Mouse (Mus musculus) large intestine, adult 2 months (tissue): ENCODE data around the gene Col15a1. TPM values are rescaled to one million over a fixed set of nuclear protein-coding genes. Genes with fewer than 3 reads are reported as not detected.

Experiments
- DNase-seq: peaks from one replicate; pipeline ENCODE4 v3.0.0-alpha.2; 2012; ENCODE audit warnings: low read depth, low spot score
- WGBS: fragments of 180-500 bp; shearing (Covaris S2); methylation state at CpG from one replicate; pipeline ENCODE4 v1.1.7; 2018; 5-methylcytosine and 5-hydroxymethylcytosine counted together
- polyA plus RNA-seq: library from polyadenylated mRNA; depleted of rRNA; stranded (reverse); fragments of >200 nt; gene quantifications from 2 replicates; pipeline ENCODE4 v1.2.3, GENCODE M21; 2012; rRNA removed

Gene Col15a1
- 23.3 and 30.1 TPM in 2 replicates for polyA plus RNA-seq

DNA sequence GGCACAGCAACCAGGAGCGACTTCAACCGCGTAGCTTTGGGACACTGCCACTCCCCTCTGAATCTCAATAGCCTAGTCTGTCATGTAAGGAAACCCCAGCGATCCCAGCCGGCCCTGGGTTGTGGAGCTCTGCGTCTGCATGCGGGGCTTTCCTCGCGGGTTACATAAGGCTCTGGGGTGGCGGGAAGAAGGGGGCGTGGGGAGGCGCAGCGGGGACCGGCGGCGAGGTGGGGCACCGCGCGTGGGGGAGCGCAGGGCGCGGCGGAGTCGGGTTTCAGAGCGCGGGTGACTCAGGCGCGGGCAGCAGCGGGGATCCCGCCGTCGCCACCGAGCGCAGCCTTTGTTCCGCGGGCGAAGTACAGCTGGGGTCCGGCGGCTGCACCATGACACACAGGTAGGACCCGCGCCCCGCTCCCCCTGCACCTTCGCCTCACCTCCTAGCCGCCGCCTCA lies at the start of gene Col15a1:
Col15a1 (plus strand) TSS at position 193 of the 452 bp plus-strand sequence.
- 2% methylated on average over 35 of the region's 45 CpGs for WGBS

DNA sequence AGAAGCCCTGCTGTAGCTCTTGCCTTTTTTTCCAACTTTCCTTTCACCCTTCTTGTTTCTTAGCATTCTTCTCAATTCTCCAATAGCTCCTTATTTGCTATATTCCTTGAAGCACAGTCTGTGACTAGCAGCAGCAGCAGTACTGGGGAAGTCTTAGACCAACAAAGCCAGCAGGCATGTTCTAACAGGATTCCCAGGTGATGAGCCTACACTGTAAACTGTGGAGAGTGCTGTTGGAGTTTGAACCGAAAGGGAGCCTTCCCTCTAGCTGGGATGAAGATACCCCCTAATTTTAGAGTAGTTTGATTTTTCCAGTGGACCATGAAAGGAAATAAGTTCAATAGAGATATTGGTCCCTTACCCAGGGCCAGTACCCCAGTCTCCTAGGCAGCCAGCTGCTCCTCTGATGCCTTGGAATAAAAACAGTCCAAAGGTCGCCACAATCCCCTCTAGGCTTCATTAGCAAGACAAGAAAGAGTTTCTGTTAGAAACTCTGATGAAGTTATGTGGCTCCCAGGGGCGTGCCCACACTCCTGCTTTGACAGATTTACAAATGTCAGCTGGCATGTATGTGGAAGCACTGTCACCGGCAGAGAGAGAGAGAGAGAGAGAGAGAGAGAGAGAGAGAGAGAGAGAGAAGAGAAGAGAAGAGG lies 46.7 kb upstream of the Col15a1 start:
- DNase-seq = no peak
- WGBS = 15% methylated on average over 4 of the region's 4 CpGs

More for the DNA sequence above, at the start of gene Col15a1:
- no peak for DNase-seq

DNA sequence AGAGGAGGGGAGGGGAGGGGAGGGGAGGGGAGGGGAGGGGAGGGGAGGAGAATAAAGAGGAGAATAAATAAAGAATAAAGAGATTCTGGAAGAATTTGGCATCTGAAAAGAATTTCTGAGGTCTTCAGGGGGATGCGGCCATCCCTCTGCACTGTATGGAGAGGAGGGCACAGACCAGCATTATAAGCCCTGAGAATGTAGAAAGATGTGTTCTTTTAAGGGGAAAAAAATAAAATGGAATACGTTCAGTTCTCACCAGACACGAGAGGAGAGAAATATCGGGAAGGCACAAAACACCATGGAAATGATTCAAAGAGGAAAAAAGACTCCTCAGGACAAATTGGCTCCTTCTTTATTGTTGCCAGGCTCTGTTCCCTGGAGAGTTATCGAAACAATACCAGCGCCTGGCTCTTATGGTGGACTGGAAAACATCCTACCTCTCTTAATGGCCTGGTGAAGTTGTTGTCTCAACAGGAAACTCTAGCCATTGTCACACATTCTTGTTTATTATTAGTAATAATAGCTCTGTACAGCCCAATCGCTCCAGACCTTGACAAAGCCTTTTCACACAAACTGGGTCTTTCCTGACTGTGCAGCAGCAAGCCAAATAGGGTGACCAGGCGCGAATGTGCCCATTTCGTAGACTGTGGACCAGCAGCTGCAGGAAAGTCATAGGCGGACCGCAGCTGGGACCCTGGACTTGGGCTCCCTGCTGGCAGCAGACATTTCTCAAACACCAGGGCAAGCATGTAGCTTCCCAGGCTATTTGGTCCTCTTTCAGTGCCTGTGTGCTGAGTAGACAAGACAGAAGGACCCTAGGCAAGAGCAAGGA lies 46.0 kb upstream of the Col15a1 start:
- DNase-seq = no peak
- WGBS = 74% methylated on average over 12 of the region's 12 CpGs

DNA sequence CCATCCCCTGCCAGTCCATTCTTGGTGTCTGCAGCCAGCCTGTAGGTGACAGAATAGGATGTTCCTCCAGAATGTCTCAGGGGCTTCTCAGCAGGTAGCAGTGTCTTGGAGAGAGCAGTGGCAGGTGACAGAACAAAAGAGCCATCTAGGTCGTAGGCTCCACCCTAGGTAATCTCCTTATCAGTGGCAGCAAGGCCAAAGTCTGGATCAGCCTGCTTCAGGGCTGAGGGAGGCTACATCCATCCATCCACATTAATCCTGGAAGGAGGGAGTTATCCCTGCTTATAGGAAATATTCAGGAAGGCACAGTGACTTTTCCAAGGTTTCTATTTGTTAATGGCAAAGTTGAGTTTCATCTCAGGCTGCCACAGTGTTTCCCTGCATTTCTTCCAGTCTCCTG lies 35.6 kb upstream of the Col15a1 start:
- WGBS = 22% methylated on average over 1 of the region's 1 CpGs

DNA sequence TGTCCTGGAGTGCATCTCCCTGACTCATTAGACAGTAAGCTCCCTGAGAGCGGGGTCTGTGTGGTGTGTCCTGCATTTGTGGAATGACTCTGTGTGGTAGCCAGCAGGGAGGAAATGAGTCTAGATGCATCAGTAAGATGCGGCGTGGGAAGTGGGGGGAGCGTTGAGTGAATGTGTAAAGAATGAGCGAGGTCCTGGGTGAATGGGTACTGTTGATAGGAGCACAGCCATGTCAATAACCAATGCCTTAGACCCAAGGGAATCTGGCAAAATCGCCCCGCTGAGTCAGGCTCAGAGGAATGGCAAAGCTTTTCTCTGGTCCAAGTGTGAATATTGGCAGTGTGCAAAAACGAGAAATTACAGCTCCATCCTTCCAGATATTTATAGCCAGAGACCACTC lies 30.9 kb upstream of the Col15a1 start:
- DNase-seq = no peak
- WGBS = 70% methylated on average over 8 of the region's 8 CpGs

More for the DNA sequence above, 35.6 kb upstream of the Col15a1 start:
- no peak for DNase-seq

DNA sequence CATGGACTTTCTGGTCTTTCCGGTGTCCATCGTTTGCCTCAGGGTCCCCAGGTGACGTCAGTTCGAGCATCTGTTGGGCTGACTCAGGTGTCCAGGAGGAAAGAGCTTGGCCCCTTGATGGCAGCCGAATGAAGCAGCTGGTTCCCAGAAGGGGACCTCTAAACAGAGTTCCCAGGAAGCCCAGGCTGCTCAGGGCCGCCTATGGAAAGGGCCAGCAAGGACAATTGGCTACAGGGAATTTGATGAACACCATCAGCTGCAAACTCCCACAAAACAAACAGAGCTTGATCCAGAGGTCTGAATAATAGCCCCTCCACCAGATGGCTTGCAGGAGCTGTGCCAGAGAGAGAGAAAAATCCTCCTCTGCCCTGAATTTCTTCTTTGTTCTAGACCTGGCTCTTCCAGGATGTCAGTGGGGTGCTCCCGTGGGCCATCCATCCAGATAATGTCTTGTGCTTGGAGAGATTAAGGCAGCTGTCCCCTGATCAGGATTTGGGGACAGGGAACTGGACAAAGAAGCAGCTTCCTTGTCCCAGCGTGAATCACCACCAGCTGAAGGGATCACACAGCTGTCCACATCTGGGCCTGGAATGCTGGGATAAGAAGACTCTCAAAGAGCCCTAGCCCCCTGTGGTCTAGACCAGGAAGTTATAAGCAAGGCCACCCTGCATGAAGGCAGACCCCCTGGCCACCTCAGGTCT lies 29.6 kb upstream of the Col15a1 start:
- WGBS = 56% methylated on average over 8 of the region's 8 CpGs
- no peak for DNase-seq

DNA sequence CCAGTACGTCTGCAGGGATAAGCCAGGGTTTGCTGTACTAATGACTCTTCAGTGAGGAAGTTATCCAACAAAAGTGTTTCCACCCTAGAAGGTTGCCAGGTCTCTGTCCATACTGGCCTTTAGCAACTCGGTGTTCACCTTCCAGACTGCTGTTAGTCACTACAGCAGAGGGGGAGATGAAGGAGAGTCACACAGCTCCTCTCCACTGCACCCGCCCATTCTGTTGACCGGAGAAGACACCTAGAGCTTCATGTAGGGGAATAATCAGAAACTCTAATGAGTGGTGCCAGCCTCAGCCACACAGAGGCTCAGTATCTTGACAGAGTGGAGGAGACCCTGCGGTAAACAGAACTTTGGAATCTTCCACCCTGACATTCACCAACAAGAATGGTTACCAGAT lies 28.4 kb upstream of the Col15a1 start:
- no peak for DNase-seq
- 61% methylated on average over 5 of the region's 5 CpGs for WGBS

DNA sequence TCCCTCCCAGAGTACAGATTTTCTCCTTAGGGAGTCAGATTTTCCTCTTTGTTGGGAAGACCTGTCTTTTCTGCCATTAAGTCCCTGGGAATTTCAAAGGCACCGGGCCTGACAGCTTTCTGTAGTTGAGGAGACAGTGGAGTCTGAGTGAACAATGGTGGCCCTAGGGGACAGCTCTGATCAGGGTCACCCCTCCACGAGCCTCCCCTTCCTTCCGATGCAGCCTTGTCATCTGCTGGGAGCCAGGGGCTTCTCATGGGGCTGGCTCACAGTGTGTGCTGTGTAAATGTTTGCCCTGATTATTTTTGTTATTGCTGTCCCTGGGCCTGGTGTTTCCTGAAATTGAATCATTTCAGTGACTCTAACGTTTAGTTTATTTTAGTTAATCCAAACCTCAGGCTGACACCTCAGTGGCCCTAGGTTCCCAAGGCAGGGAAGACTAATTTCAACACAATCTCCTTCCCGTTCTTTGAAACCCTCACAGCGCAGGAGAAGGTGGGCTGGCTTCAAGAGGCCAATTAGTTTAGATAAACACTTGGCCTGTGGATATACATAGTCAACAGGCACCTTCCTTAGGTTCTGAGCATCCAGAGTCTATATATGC lies 23.8 kb upstream of the Col15a1 start:
- 49% methylated on average over 6 of the region's 6 CpGs for WGBS
- no peak for DNase-seq

DNA sequence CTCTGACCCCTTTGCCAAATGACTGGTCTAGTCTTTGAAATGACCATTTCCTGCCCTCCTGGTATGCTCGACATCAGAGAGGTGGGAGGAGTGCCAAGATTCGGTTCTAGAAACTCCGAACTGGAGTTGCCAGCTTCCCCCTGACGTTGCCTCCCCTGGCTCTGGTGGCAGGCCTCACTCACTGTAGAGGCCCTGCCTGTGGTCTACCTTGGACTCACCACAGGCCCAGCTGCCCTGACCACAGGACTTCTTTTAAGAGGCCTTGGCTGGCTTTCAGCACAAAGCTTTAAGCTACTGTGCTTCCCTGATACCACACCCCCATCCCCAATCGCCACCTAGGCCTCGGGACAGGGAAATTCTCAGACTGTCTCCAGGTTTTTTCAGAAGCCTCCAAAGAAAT lies 21.4 kb upstream of the Col15a1 start:
- 58% methylated on average over 6 of the region's 6 CpGs for WGBS
- no peak for DNase-seq

DNA sequence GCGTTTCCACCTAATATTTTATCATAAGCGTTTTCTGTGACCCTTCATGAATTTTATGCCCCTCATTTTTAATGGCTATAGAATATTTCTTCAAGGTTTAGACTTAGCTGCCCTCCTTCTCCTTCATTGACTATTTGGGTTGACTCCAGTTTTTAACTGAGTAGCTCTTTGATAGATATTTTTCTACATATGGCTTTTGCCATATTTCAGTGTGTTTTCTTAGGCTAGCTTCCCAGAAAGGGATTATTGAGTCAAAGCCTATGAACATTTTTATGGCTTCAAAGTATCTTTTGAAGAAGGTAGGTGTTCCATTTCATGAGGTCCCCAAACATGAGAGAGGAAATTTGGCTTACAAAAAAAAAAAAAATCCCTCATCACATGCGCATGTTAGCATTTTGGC lies 11.8 kb upstream of the Col15a1 start:
- WGBS = 64% methylated on average over 3 of the region's 3 CpGs
- no peak for DNase-seq

DNA sequence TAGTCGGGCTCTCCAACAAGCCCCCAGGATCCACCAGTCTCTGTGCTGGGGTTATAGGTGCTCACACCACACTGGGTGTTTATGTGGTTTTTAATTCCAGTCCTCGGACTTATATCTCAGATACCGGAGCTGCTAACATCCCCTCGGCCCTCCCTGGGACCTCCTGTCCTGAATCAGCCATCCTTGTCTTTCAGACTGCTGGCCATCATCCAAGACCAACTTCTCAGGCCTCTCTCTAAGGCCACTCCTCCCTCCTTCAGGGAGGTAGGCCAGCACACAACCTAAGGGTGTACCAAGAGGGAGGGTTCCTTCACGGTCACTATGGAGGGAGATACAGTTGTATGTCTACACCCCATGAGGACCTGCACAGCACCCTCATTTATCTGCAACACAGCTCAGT lies 4.3 kb upstream of the Col15a1 start:
- WGBS = 73% methylated on average over 5 of the region's 5 CpGs
- no peak for DNase-seq

DNA sequence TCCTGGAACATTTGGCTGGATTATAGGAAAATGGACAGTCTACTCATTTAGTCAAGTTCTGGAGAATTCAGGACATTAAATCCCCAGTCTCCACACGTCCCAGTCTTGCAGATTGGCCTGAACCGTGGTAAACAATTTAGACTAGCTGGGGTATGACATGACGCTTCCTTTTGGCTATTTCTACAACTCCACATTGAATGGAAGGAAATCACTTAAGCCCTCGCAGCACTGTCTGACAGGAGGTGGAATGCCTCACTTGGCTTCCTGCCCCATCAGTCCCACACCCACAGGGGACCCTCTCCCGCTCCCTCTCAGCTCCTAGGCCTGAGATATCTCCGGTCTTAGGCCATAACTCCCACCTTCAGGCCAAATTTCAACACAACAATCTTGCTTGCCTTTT lies 2.1 kb upstream of the Col15a1 start:
- 57% methylated on average over 6 of the region's 6 CpGs for WGBS
- DNase-seq = no peak

DNA sequence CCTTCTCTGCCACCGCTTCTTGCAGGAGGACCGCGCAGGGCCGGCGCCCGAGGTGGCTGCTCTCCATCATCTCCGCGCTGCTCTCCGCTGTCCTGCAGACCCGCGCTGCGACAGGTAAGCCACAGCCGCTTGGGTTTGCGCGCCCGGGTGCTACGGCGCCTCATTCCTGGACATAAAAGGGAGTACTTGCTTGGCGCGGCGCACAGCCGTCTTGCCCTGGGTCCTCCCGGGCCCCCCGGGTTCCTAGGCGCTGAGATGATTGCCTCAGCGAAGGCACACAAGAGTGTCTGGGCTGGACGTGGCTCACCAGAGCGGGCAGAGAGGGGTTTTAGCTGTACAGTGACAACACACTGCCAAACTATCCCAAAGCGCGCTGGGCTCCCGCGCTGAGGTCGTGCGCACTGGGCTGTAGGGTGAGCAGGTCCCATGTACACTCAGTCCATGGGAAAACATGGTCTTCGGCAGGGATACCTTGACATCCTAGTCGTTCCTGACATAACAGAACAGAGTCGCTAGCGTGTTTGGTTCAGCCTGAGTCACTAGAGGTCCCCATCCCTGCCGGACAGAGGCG lies 545 bp downstream of the Col15a1 start:
- no peak for DNase-seq

DNA sequence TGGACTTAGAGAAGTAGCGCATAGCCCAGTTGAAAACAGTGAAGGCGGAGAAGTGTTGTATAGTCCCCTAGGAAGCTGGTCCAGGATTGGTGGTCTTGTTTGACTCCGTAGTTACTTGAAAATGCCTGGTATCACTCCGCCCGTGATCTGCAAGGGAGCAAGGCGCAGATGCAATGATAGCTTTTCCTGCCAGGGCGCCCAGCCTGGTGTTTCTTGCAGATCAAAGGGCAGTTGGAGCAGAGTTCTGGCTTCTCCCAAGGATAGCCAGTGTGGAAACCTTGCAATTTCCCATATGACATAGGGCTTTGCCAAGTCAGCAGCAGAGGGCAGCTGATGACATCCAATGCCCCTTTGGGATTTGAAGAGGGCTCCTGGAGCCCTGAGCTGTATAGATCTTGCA lies 1.5 kb downstream of the Col15a1 start:
- DNase-seq = no peak
- WGBS = 67% methylated on average over 7 of the region's 7 CpGs

More for the DNA sequence above, 545 bp downstream of the Col15a1 start:
- 5% methylated on average over 40 of the region's 40 CpGs for WGBS

DNA sequence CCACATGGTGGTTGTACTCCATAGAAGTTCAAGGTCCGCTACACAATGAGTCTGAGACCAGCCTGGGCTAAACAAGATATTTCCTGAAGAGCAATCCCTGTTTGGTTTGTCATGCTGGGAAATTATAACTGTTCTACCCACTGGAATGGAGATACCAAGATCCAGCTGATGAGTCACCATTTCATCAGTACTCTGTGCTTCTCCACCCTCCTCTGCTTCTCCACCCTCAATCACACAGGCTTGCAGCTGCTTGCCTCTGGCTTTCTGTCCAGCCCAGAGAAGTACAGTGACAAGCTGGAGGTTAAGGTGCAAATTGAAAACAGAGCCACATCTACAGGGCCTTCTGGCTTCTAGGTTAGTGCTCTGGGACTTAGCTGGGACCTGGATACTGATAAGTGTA lies 10.9 kb downstream of the Col15a1 start:
- no peak for DNase-seq
- WGBS = 83% methylated on average over 1 of the region's 1 CpGs

DNA sequence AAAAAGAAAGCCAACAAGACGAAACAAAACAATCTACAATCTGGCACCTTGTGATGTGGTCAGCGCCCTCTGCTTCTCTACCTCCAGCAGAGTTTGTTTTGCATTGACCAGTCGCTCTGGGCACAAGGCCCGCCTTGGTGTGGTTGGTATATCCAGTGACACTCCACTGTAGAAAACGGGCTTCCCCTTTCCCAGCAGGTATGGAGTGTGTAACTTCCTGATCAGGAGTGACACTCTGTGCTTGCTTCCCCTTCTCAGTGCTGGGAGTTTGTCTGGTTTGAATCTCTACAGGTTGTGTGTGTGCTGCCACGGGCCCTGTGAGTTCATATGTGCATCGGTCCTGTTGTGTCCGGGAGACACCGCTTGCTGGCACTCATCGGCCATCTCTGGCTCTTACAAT lies 11.4 kb downstream of the Col15a1 start:
- DNase-seq = no peak
- 85% methylated on average over 10 of the region's 10 CpGs for WGBS

DNA sequence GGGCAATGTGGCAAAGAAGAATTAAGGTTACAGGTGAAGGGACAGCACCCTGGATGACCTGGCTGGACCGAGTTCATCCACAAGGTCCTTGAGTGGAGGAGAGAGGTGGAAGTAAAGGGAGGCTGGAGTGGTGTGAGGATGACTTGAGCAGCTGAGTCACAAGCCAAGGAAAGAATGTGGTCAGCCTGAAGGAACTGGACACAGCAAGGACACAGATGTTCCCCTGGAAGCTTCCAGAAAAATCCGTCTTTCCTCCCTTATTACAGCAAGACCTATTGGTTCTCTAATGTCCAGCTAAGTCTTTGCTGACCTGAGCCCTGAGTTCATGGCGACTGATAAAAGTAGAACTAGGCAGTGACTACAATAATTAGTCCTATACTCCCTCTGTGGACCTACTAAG lies 12.6 kb downstream of the Col15a1 start:
- WGBS = 64% methylated on average over 3 of the region's 3 CpGs
- DNase-seq = no peak

DNA sequence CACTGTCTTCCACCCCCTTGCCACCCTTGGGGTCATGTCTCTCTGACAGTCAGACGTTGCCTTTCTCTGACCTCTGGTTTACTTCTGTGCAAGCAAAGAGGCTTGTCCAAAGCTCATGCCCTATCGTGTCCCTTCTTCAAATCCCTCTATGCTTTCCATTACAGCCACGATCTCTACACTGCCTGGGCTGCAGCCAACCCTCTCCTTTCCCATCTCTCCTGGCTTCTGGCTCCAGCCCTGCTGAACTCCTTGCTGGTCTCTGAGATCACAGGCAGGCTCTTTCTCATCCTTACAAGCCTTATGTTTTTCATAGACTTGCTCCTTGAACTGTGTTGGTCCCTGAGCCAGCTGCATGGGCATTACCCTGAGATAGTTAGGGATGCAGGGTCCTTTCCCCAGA lies 14.2 kb downstream of the Col15a1 start:
- WGBS = 61% methylated on average over 3 of the region's 3 CpGs
- no peak for DNase-seq

DNA sequence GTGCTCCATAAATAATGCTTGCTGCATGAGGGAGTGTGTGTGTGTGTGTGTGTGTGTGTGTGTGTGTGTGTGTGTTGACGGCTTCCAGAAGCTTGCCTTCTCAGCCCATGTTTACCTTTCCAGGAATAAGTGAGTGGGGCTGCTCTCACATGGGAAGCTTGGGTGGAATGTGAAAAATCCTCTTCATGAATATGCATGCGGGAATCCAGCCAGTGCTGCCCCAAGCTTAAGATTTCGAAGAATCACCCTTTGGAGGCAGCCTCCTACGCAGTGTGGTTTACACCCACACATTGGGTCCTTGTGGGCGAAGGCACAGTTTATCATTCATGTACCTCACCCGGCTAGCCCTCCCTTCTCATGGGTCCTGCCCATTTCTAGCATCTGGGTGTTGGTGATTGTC lies 18.0 kb downstream of the Col15a1 start:
- no peak for DNase-seq
- WGBS = 61% methylated on average over 6 of the region's 6 CpGs

DNA sequence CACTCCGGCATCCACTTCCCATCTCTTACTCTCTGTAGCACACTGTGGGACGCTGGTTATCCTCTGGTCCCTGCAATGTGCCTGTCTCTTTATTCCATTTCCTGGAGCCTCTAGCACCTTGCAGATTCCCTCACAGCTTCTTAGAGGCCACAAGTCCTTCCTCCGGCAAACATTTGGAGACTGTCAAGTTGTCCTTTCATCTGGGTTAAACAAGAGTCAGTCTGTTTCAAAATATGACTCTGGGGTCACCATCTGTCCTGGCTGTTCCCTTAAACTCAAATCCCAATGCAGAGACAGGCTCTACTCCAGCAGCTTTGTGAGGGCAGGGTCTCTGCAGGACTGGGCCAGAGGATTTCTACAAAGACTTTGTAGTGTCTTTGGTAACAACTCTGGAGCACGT lies 19.1 kb downstream of the Col15a1 start:
- DNase-seq = no peak
- WGBS = 58% methylated on average over 4 of the region's 4 CpGs
